Mouse (Mus musculus): Measurements from ENCODE around the gene Manea. TPM values are rescaled to one million over a fixed set of nuclear protein-coding genes. Genes with fewer than 3 reads are reported as not detected.
A peak's percentile ranks its signal among the peaks of the same experiment; 100 is the strongest.

Manea gene
- polyA plus RNA-seq (2012; rRNA removed) (1.5 and 2.4 TPM in 2 replicates), polyA plus RNA-seq (2014; fragmentation: Nextera tagmentation; extraction: Ambion mirVana) (3.4 and 4.7 TPM in 2 replicates)

- under 1% methylated on average over 52 of the region's 52 CpGs for WGBS (ENCODE audit: insufficient replicate concordance)
- ATAC-seq (ENCODE audit: insufficient read depth) (peak; percentile 98), DNase-seq (ENCODE audit: low read depth in 3 of 3, low spot score in 3 of 3) (peak; percentile 79 to 86 (median 82))
- H3K4me1 ChIP-seq (replicated peaks; ENCODE audit: control insufficient read depth in 2 of 2, insufficient read depth in 2 of 2, low read length in 1 of 2), result peaks cover 0 to 7% of the 10 kb centered on the region in 2 experiments; a peak in 2 of 4 replicates
- peak within 1 kb of the TSS; percentile 68 for H3K27ac ChIP-seq
- H3K9me3 ChIP-seq (ENCODE audit: control insufficient read depth, low read length), result no peaks in the 10 kb centered on the region
- no peaks in the 10 kb centered on the region for H3K27me3 ChIP-seq (ENCODE audit: control insufficient read depth, insufficient read depth, low read length)
- H3K36me3 ChIP-seq (replicated peaks; ENCODE audit: control insufficient read depth, insufficient read depth, low read depth), result no peaks in the 10 kb centered on the region
- peak within 1 kb of the TSS; percentile 67 to 93 for H3K4me3 ChIP-seq (ENCODE audit: insufficient read depth in 1 of 2, low read depth in 2 of 2, low read length in 2 of 2)
- no peak for TF ChIP-seq EP300 (IDR thresholded peaks at IDR 0.05; ENCODE audit: low read depth)
- peak; percentile 48 for TF ChIP-seq CTCF (IDR thresholded peaks at IDR 0.05; ENCODE audit: low read depth)
- peak within 1 kb of the TSS; percentile 71 for H3K4me2 ChIP-seq (ENCODE audit: low read depth)
- H3K9ac ChIP-seq (replicated peaks), result peak within 1 kb of the TSS; percentile 76
Observed at GRCm38 (mm10) chr4:26346443-26347106, at the start of gene Manea. TSS of gene Manea (minus strand) at chr4:26346891.

- Histone ChIP-seq H3K9ac (replicated peaks) (no peak overlapping the region), H3K36me3 (replicated peaks; ENCODE audit: control insufficient read depth, insufficient read depth, low read depth) (no peaks in the 10 kb centered on the region), H3K4me1 (replicated peaks; ENCODE audit: control insufficient read depth in 2 of 2, insufficient read depth in 2 of 2, low read length in 1 of 2) (no peaks in the 10 kb centered on the region), H3K4me2 (ENCODE audit: low read depth) (no peak overlapping the region), H3K27ac (no peak overlapping the region), H3K9me3 (ENCODE audit: control insufficient read depth, low read length) (no peaks in the 10 kb centered on the region), H3K4me3 (ENCODE audit: insufficient read depth in 1 of 2, low read depth in 2 of 2, low read length in 2 of 2) (no peak overlapping the region), H3K27me3 (ENCODE audit: control insufficient read depth, insufficient read depth, low read length) (no peaks in the 10 kb centered on the region)
- TF ChIP-seq EP300 (IDR thresholded peaks at IDR 0.05; ENCODE audit: low read depth), result no peak
- DNase-seq (ENCODE audit: low read depth in 3 of 3, low spot score in 3 of 3) (no peak), ATAC-seq (ENCODE audit: insufficient read depth) (no peak)
- WGBS (ENCODE audit: insufficient replicate concordance), result 68% methylated on average over 2 of the region's 2 CpGs
Observed at GRCm38 (mm10) chr4:26354616-26355015, 7.9 kb upstream of the Manea start.

- H3K27ac ChIP-seq, result no peak overlapping the region
- no peaks in the 10 kb centered on the region for H3K36me3 ChIP-seq (replicated peaks; ENCODE audit: control insufficient read depth, insufficient read depth, low read depth)
- WGBS (ENCODE audit: insufficient replicate concordance), result 12% methylated on average over 2 of the region's 2 CpGs
- H3K9me3 ChIP-seq (ENCODE audit: control insufficient read depth, low read length), result no peaks in the 10 kb centered on the region
- H3K9ac ChIP-seq (replicated peaks), result no peak overlapping the region
- ATAC-seq (ENCODE audit: insufficient read depth), result no peak
- TF ChIP-seq CTCF (IDR thresholded peaks at IDR 0.05; ENCODE audit: low read depth), result no peak
- TF ChIP-seq EP300 (IDR thresholded peaks at IDR 0.05; ENCODE audit: low read depth), result no peak
- no peaks in the 10 kb centered on the region for H3K27me3 ChIP-seq (ENCODE audit: control insufficient read depth, insufficient read depth, low read length)
- DNase-seq (ENCODE audit: low read depth in 3 of 3, low spot score in 3 of 3), result no peak
- H3K4me3 ChIP-seq (ENCODE audit: insufficient read depth in 1 of 2, low read depth in 2 of 2, low read length in 2 of 2), result no peak overlapping the region
- H3K4me2 ChIP-seq (ENCODE audit: low read depth), result no peak overlapping the region
- H3K4me1 ChIP-seq (replicated peaks; ENCODE audit: control insufficient read depth in 2 of 2, insufficient read depth in 2 of 2, low read length in 1 of 2), result no peaks in the 10 kb centered on the region
Observed at GRCm38 (mm10) chr4:26353643-26354231, 7.0 kb upstream of the Manea start.

- Histone ChIP-seq H3K4me3 (ENCODE audit: insufficient read depth in 1 of 2, low read depth in 2 of 2, low read length in 2 of 2) (no peak overlapping the region), H3K4me1 (replicated peaks; ENCODE audit: control insufficient read depth in 2 of 2, insufficient read depth in 2 of 2, low read length in 1 of 2) (peaks cover 0 to 7% of the 10 kb centered on the region in 2 experiments; a peak in 2 of 4 replicates), H3K9me3 (ENCODE audit: control insufficient read depth, low read length) (no peaks in the 10 kb centered on the region), H3K4me2 (ENCODE audit: low read depth) (no peak overlapping the region), H3K27me3 (ENCODE audit: control insufficient read depth, insufficient read depth, low read length) (no peaks in the 10 kb centered on the region), H3K9ac (replicated peaks) (no peak overlapping the region), H3K36me3 (replicated peaks; ENCODE audit: control insufficient read depth, insufficient read depth, low read depth) (no peaks in the 10 kb centered on the region), H3K27ac (no peak overlapping the region)
- 44% methylated on average over 2 of the region's 2 CpGs for whole genome bisulfite sequencing (ENCODE audit: insufficient replicate concordance)
- TF ChIP-seq CTCF (IDR thresholded peaks at IDR 0.05; ENCODE audit: low read depth) (no peak), EP300 (IDR thresholded peaks at IDR 0.05; ENCODE audit: low read depth) (no peak)
- no peak for ATAC-seq (ENCODE audit: insufficient read depth)
- DNase-seq (ENCODE audit: low read depth in 3 of 3, low spot score in 3 of 3), result no peak
Observed at GRCm38 (mm10) chr4:26347239-26347638, 548 bp upstream of the Manea start.

DNA sequence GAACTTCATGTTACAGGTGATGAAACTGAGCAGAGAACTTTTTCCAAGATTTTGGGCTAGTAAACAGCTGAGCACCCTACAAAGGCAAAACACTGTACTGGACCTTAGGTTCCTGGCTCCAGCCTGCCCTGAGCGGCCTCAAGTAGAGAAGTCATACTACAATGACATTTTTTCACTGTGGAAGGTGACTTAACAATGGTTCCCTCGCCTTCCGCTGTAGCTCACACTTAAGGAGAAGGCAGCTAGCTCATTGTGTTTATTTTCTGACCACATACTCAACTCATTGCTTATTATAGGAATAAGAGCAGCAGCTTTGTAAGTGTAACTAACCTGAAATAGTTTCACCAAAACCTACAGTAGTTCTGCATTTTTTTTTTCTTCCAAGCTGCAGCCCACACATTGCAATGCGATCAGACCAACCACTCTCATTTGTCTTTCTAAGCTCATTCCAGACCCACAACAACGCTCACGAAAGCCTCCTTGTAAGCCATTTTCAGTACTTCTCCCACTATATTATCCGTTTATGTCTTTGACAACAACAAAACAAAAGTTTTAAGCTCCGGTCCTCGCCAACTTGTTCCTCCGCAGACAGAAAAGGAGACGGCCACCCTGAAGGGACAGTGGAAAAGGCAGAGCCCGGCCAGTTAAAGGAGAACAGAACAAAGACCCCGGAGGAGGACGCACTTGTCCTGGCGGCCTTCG lies 799 bp downstream of the Manea start:
- peak; percentile 10; the same call in 1 of the 2 replicates for ATAC-seq (ENCODE audit: insufficient read depth)
- peak overlapping the region; percentile 71 for H3K4me2 ChIP-seq (ENCODE audit: low read depth)
- no peak for TF ChIP-seq CTCF (IDR thresholded peaks at IDR 0.05; ENCODE audit: low read depth)
- TF ChIP-seq EP300 (IDR thresholded peaks at IDR 0.05; ENCODE audit: low read depth), result no peak
- no peaks in the 10 kb centered on the region for H3K27me3 ChIP-seq (ENCODE audit: control insufficient read depth, insufficient read depth, low read length)
- no peaks in the 10 kb centered on the region for H3K9me3 ChIP-seq (ENCODE audit: control insufficient read depth, low read length)
- no peaks in the 10 kb centered on the region for H3K36me3 ChIP-seq (replicated peaks; ENCODE audit: control insufficient read depth, insufficient read depth, low read depth)
- H3K9ac ChIP-seq (replicated peaks), result peak overlapping the region; percentile 76
- DNase-seq (ENCODE audit: low read depth in 3 of 3, low spot score in 3 of 3), result peak in 1 of 3 experiments; percentile 16
- H3K4me1 ChIP-seq (replicated peaks; ENCODE audit: control insufficient read depth in 2 of 2, insufficient read depth in 2 of 2, low read length in 1 of 2), result peaks cover 0 to 7% of the 10 kb centered on the region in 2 experiments; a peak in 2 of 4 replicates
- peak overlapping the region; percentile 68 for H3K27ac ChIP-seq
- 1% methylated on average over 16 of the region's 16 CpGs for WGBS (ENCODE audit: insufficient replicate concordance)
- peak overlapping the region; percentile 67 to 93 for H3K4me3 ChIP-seq (ENCODE audit: insufficient read depth in 1 of 2, low read depth in 2 of 2, low read length in 2 of 2)
